Mouse (Mus musculus) ovary, postnatal 10 days (tissue): ENCODE data around the gene Trim56.

Experiments used
- DNase-seq: peaks from one replicate; pipeline ENCODE4 v3.0.0; 2022; ENCODE audit warnings: low spot score

The Trim56 gene

GRCm38 (mm10) chr5:137075726-137076125 is 40.3 kb downstream of the Trim56 start:
- DNase-seq = no peak

- DNase-seq = no peak
These were observed 41.8 kb downstream of the Trim56 start for GRCm38 (mm10) chr5:137074191-137074651.

- DNase-seq = no peak
These were observed 42.9 kb downstream of the Trim56 start for GRCm38 (mm10) chr5:137073141-137073540.

GRCm38 (mm10) chr5:137072079-137072960 is 43.7 kb downstream of the Trim56 start, which contains the start of gene Serpine1:
TSS of gene Serpine1 (minus strand) at chr5:137072268.
- peak; percentile 49 for DNase-seq

GRCm38 (mm10) chr5:137070881-137071605 is 45.0 kb downstream of the Trim56 start:
- no peak for DNase-seq

- DNase-seq = no peak
These were observed 47.3 kb downstream of the Trim56 start for GRCm38 (mm10) chr5:137068711-137069110.

- DNase-seq = no peak
These were observed 50.1 kb downstream of the Trim56 start for GRCm38 (mm10) chr5:137065923-137066322.

GRCm38 (mm10) chr5:137065454-137065853 is 50.6 kb downstream of the Trim56 start:
- no peak for DNase-seq

GRCm38 (mm10) chr5:137062601-137063000 is 53.4 kb downstream of the Trim56 start:
- DNase-seq = no peak

- DNase-seq = no peak
These were observed 54.1 kb downstream of the Trim56 start for GRCm38 (mm10) chr5:137061809-137062481.
